Mouse (Mus musculus): Measurements from ENCODE around the gene Ssbp3. TPM values are rescaled to one million over a fixed set of nuclear protein-coding genes. Genes with fewer than 3 reads are reported as not detected.

The Ssbp3 gene
- total RNA-seq, 2 experiments from 2014 or later: 38.7 to 39.4 TPM

- intact Hi-C loops (cut with DNase I): no loop called here
- DNase-seq: no peak
Measured at GRCm38 (mm10) chr4:106927034-106927433, 16.5 kb downstream of the Ssbp3 start.

GRCm38 (mm10) chr4:106928961-106929360, 18.5 kb downstream of the Ssbp3 start:
- intact Hi-C loops (cut with DNase I): no loop called here
- DNase-seq: no peak

- intact Hi-C loops (cut with DNase I): no loop called here
Measured at GRCm38 (mm10) chr4:106932583-106932982, 22.1 kb downstream of the Ssbp3 start.

GRCm38 (mm10) chr4:106933813-106934482, 23.4 kb downstream of the Ssbp3 start:
- intact Hi-C loops (cut with DNase I): no loop called here
- DNase-seq: no peak

More at GRCm38 (mm10) chr4:106932583-106932982, 22.1 kb downstream of the Ssbp3 start:
- no peak for DNase-seq

- intact Hi-C loops (cut with DNase I): no loop called here
Measured at GRCm38 (mm10) chr4:106934931-106935582, 24.6 kb downstream of the Ssbp3 start.

DNA sequence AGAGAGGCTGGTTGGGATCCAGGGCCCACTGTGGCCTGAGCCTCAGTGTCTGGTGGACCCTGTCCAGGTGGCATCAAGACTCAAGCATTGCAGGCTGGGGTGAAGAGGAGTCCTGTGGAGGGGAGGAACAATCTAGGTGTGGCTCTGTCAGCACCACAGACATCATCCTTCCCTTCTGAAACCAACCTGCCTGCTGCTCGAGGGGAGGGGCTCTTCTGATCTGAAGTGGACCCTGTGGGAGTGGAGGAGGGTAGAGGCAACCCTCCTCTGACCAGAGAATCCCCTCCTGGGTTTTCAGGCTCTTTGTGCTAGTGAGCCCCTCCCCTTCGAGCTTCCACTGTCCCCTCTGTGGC, 25.1 kb downstream of the Ssbp3 start:
- no peak for DNase-seq
- intact Hi-C loops (cut with DNase I): no loop called here

More at GRCm38 (mm10) chr4:106934931-106935582, 24.6 kb downstream of the Ssbp3 start:
- DNase-seq: no peak

DNA sequence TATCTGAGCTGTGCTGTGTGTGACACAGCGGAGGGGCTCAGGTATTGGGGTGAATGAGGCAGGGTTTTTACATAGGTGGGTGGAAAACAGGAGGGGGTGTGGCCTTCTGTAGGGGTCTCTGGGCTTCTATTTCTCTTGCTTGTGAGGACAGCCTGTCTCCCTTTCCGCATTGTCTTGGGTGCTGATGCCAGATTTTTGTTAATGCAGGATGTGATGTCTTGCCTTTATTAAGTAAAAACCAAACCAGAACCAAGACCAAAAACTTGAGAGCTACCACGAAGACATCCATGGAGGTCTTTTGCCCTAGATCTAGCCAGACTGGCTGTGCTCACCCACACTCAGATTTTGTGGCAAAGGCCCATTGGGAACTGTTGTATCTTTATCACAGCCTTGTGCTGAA, 25.5 kb downstream of the Ssbp3 start:
- DNase-seq: no peak
- intact Hi-C loops (cut with DNase I): no loop called here

- intact Hi-C loops (cut with DNase I): no loop called here
- DNase-seq: no peak
Measured at GRCm38 (mm10) chr4:106936741-106937140, 26.2 kb downstream of the Ssbp3 start.

DNA sequence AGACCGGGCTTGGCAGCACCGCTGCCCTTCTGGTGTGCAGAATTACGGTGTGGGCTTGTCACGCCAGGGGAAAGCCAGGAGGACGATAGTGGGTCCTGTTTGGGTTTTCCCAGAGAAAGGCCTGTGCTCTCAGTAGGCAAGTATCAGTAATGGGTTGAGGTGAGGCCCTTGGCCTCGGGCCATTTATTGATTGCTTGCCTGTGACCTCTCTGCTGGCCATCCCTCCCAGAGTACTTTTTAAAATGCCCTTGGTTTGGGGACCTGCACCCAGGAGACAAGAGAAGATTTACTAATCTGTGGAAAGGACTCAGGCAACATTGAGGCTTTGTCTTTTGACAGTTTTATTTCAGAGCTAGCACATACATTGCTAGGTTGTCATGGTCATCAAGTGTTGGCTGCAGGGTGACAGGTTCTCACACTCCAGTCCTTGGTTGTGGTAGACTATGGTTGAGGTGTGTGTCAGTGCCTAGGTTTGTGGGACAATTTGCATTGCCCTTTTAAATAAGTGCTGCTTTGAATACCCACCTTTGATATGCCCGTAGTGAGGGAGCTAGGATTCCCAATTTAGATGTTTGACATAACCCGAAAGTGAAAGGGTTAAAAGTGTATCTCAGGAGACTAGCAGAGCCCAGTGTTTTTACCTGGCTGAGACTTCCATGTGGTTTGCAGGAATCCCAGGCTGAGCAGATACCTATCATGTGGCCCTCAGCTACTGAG, 28.2 kb downstream of the Ssbp3 start:
- intact Hi-C loops (cut with DNase I): no loop called here
- DNase-seq: no peak

DNA sequence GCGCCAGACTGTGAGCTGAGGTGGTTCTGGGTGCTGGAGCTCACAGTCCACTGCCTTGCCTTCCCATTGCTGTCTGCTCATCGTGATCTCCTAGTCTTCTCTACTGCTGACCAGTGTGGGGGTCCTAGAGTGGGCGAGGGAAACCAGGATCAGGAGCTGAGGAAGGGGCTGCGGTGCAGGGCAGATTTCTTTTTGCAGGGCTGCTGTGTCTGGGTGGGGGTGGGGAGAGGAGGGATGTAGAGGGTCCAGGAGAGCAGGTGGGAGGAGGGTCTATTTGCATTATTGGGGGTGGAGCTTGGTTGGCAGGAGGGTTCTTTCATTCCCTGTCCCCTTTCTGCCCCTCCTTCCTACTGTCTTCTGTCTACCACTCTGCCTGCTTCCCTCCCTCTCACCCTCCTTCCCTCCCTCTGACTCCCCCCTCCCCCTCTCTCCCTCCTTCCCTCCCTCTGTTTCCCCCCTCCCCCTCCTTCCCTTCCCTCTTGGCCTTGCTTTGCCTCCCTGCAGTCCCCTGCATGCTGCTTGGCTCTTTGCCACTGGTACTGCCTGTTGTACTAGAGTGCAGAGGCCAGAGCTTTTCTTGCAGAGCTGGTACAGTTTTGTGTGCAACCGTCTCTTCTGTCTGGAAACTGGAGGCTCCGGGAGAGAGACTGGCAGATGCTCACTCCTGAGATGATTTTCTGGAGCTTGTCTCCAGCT, 28.9 kb downstream of the Ssbp3 start:
- peak in 1 of 2 experiments; percentile 25 for DNase-seq
- intact Hi-C loops (cut with DNase I): no loop called here

DNA sequence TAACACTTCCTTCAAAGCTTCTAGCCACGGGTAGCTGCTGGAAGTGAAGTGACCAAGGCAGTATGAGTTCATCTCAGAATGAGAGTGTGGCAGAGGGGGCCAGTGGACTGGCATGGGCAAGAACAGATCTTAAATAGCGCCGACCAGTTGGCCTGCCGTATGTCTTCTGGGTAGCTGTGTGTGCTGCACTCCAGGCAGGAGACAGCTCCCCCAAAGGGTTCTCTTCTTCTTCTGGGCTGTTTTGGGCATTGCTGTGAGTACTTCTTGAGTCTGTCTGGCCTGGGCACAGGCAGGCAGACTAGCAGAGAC, 29.4 kb downstream of the Ssbp3 start:
- intact Hi-C loops (cut with DNase I): no loop called here

GRCm38 (mm10) chr4:106940945-106941344, 30.4 kb downstream of the Ssbp3 start:
- no peak for DNase-seq
- intact Hi-C loops (cut with DNase I): no loop called here

More for the DNA sequence above, 29.4 kb downstream of the Ssbp3 start:
- no peak for DNase-seq

- intact Hi-C loops (cut with DNase I): no loop called here
Measured at GRCm38 (mm10) chr4:106941475-106941874, 31.0 kb downstream of the Ssbp3 start.

DNA sequence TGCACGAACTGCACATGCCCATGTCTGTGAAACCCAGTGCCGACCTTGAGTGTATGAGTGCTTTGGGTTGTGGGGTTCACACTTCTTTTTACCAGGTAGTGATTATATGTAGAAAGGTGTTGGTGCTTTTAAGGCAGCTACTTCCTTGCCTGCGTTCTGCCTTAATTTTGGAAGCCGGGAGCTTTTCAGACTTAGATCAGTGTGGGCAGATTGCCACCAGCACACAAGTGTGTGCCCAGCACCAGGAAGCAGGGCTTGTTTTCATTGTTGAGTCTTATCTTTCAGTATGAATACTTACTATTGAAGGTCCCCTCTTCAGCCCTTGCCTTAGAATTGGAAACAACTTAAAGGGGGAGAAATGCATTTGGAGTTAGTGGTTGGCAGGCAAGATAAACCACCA, 32.0 kb downstream of the Ssbp3 start:
- intact Hi-C loops (cut with DNase I): no loop called here
- no peak for DNase-seq

More at GRCm38 (mm10) chr4:106941475-106941874, 31.0 kb downstream of the Ssbp3 start:
- DNase-seq: no peak

GRCm38 (mm10) chr4:106943627-106944026, 33.1 kb downstream of the Ssbp3 start:
- intact Hi-C loops (cut with DNase I): no loop called here
- DNase-seq: no peak

GRCm38 (mm10) chr4:106944898-106945297, 34.4 kb downstream of the Ssbp3 start:
- intact Hi-C loops (cut with DNase I): no loop called here
- DNase-seq: no peak

DNA sequence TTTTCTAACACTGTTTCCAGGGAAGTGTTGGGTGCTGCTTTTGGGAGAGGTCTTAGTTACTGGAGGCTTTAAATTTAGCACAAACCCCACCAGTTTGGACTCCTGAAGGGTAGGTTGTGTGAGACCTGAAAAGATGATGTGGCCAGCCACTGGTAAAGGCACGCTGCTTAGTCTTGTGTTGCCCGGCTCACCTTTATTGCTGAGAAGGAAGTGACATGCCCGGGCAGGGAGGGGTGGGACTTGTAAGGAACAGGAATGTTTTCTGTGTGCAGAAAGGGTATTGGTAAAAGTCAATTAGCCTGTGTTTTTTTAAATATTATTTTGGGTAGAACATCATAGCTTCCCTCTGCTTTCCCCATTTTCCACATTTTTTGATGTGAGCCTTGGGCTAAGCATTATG, 37.2 kb downstream of the Ssbp3 start:
- no peak for DNase-seq
- intact Hi-C loops (cut with DNase I): no loop called here

- intact Hi-C loops (cut with DNase I): no loop called here
- no peak for DNase-seq
Measured at GRCm38 (mm10) chr4:106948546-106948945, 38.0 kb downstream of the Ssbp3 start.

DNA sequence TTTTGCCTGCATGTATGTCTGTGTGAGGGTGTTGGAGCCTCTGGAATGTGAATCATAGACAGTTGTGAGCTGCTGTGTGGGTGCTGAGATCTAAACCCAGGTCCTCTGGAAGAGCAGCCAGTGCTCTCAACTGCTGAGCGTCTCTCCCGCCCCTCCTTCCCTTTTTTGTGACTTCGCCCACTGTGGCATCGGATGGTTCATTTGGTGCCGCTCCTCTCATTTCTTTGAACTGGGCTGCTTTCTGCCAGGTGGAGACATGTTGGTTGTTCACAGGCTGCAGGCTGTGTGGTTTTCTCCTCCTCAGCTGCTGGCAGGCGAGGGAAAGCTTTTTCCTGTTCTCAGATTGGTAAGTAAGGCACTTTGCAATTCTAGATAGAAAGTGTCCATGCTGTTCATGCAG, 38.7 kb downstream of the Ssbp3 start:
- DNase-seq: no peak
- intact Hi-C loops (cut with DNase I): no loop called here

DNA sequence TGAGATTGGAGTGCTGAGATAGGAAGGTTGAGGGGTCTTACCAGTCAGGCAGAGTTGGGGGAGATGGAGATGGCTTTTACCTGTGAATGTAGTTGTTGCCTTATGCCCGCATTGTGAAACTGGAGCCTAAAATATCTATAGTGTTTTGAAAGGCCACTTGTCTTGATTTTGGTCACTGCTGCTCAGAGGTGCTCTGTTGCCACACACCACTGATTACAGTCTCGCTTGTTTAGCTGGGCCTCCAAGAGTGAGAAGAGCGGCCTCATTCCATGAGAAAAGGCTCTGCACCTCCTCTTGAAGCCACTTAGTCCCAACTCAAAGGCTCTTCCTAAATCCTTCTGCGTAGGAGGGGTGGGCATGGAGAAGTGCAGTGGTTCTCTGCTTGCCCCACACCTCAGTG, 40.3 kb downstream of the Ssbp3 start:
- intact Hi-C loops (cut with DNase I): no loop called here
- no peak for DNase-seq

GRCm38 (mm10) chr4:106951455-106951854, 41.0 kb downstream of the Ssbp3 start:
- intact Hi-C loops (cut with DNase I): no loop called here
- DNase-seq: no peak
